Mouse (Mus musculus) megakaryocyte, embryonic 14.5 days (primary cell): ENCODE data around the gene Urb2.
"Not testable (repeated sequence)": the region's sequence is repeated elsewhere in the genome, so short reads cannot be mapped to it uniquely, and the experiment has no call there.

ENCODE experiments used
- FLI1 ChIP-seq: IDR thresholded peaks from 2 replicates; pipeline ENCODE4 v1.6.1; 2012; ENCODE audit warnings: low read length, inconsistent platforms, mixed read lengths
- GATA1 ChIP-seq: IDR thresholded peaks from 3 replicates; pipeline ENCODE4 v1.6.1; 2012; ENCODE audit warnings: mixed read lengths, low read length, inconsistent platforms, borderline replicate concordance

DNA sequence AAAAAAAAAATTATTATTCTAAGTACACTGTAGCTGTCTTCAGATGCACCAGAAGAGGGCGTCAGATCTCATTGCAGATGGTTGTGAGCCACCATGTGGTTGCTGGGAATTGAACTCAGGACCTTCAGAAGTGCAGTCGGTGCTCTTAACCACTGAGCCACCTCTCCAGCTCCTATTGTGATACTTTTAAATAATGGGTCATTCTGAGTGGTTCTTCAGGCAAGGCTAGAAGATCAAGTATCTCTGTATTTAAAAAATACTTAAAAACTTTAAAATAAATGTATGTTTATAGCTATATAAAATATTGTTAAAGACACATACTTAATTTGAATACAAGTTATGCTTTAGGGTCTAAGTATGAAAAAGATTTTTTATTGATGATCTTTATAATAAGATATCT, 5.0 kb downstream of the Urb2 start:
- not testable (repeated sequence) for TF ChIP-seq GATA1, FLI1
